Mouse (Mus musculus) NIH3T3 (cell line): ENCODE measurements at regions not wholly inside any gene's neighbourhood (a gene's known extent, or its start where the extent isn't known, plus 50 kb on each side); places are given as distances from the start of the nearest gene placed in this dataset.
A peak's percentile ranks its signal among the peaks of the same experiment; 100 is the strongest.

Source experiments
- DNase-seq: peaks from one replicate; pipeline ENCODE4 v3.0.0-alpha.2; 2012; ENCODE audit warnings: low read depth

DNA sequence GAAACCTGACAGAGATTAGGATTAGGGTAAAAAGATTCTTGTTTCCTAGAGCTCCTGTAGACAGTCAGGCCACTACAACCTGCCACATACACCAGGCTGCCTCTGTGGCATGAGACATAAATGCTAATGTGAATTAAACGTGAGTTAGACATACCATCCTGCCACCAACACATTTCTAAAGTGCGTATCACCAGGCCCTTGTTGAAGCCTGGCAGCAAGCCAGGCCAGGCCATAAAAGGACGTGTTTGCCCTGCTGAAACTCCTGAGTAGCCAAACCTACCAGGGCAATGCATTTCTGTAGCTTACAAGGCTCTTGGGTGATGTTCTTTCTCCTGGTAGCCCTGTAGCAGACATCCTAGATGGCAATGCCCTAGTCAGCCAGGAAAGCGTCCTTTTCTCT, 63.4 kb upstream of the Gm5458 start:
- DNase-seq, result peak; percentile 45

DNA sequence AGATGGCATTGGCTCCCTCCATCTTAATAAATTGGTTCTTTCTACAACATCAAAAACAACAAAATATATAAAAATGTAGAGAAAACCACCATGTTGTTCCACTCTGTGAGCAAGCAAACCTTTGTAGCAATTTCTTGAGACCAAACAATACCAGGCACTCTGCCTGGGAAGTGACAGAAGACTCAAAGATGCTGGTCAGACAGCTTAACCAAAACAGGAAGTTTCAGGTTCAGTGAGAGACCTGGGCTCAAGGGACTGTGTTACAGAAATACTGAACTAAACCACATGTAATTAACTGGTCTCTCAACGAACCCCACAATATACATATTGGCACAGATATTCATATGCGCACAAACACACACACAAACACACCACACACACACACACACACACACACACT, 71.7 kb upstream of the Gm5458 start:
- no peak for DNase-seq

DNA sequence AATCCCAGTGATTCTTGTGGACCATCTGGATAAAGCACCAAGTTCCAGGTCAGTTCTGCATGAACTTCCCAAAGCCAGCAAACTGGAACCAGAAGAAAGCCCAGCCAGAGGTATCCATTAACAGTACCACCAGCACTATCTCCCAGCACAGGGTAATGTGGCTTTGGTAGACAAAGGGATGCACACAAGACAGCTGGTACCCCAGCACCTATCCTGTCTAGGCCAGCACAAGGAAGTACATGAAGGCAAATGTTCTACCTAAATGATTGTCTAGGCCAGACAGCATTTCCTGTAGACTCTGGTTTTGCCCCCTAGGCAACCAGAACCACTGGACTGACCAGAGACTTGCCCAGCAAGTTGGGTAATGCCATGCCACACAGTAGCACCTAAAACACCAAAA, 62.6 kb upstream of the Nid2 start:
- DNase-seq, result no peak

DNA sequence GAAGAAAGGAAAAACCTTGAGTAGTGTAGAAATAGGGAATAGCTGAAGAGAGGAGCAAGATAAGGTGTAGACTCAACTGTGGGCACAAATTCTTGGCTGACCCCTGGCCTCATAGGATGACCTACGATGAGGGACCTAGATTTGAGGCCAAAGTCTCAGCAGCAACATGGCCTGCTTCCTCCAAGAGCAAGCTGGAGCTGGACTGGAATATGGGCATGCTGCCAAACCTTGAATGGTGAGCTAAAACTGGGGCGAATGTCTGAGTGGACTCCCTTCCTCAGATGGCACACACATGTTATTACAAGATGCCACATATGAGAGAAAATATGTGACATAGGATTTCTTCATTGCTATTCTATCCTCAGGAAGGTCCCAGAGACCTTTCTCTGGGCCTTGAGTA, 57.5 kb upstream of the Nid2 start:
- no peak for DNase-seq

- DNase-seq, result no peak
These were observed 56.8 kb upstream of the Nid2 start for GRCm38 (mm10) chr14:19694289-19694688.

GRCm38 (mm10) chr14:19699497-19699896, 51.6 kb upstream of the Nid2 start:
- DNase-seq, result no peak
